Mouse (Mus musculus): ENCODE data around the gene Slc22a21.

GRCm38 (mm10) chr11:53899981-53900380 lies 80.2 kb downstream of the Slc22a21 start:
- TF ChIP-seq CTCF (IDR thresholded peaks at IDR 0.05; ENCODE audit: low read depth) (no peak), EP300 (IDR thresholded peaks at IDR 0.05; ENCODE audit: low read depth) (no peak)
